Mouse (Mus musculus): ENCODE results near the gene Ltbp3. TPM values are rescaled to one million over a fixed set of nuclear protein-coding genes. Genes with fewer than 3 reads are reported as not detected.

The Ltbp3 gene
- polyA plus RNA-seq, 1 experiment from 2014 or later: 4.1 TPM

DNA sequence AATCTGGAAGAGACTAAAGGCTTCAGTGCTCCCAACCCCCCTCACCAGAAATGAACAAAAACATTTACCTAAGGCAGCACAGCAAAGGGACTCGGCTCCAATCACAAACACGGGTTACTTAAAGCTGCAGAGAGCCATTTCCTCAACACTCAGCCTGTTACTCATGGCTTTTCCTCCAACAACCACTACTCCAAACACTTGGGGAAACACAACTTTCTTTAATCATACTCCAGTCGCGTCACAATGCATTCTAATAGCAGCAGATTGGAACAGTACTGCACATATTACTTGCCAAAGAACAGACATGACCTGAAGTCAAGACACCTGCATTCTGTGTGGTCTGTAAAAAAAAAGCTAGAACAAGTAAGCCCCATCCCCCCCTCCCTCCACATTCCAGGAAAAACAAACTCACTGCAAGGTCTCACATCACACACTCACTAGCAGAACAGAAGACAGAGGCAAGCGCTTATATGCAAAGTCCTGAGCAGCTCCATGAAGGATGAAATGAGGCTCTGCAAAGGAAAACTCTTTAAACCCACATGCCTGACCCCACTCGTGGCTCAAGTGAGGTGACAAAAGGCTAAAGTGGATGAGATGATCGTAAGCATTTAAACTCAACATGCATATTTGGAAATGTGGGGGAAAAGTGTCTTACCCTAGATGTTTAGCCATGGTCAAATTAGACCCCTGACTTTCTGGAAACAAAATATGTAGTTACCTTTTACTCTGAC lies 56.8 kb downstream of the Ltbp3 start:
- Histone ChIP-seq H3K4me2 (peak overlapping the region; percentile 95), H3K36me3 (ENCODE audit: control insufficient read depth, insufficient read depth, low read length) (peaks cover 31% of the 10 kb centered on the region), H3K27me3 (replicated peaks; ENCODE audit: control insufficient read depth, insufficient read depth, low read length) (no peaks in the 10 kb centered on the region), H3K27ac (ENCODE audit: low read depth, low read length) (peak overlapping the region; percentile 80), H3K9ac (ENCODE audit: low read depth, low read length) (peak overlapping the region; percentile 64), H3K4me1 (replicated peaks; ENCODE audit: control insufficient read depth, insufficient read depth, low read length) (peaks cover 35% of the 10 kb centered on the region), H3K9me3 (ENCODE audit: control insufficient read depth, low read length) (no peaks in the 10 kb centered on the region), H3K4me3 (ENCODE audit: low read depth, low read length) (peak overlapping the region; percentile 89)
- WGBS: 39% methylated on average over 7 of the region's 7 CpGs
- no peak for ATAC-seq (replicated peaks; ENCODE audit: low FRiP score)
- no peak for DNase-seq (ENCODE audit: low spot score)

GRCm38 (mm10) chr19:5798700-5799479 lies 58.2 kb downstream of the Ltbp3 start:
- Histone ChIP-seq H3K27ac (ENCODE audit: low read depth, low read length) (peak overlapping the region; percentile 80), H3K27me3 (replicated peaks; ENCODE audit: control insufficient read depth, insufficient read depth, low read length) (no peaks in the 10 kb centered on the region), H3K9ac (ENCODE audit: low read depth, low read length) (peak overlapping the region; percentile 71), H3K36me3 (ENCODE audit: control insufficient read depth, insufficient read depth, low read length) (peaks cover 31% of the 10 kb centered on the region), H3K9me3 (ENCODE audit: control insufficient read depth, low read length) (no peaks in the 10 kb centered on the region), H3K4me1 (replicated peaks; ENCODE audit: control insufficient read depth, insufficient read depth, low read length) (peaks cover 37% of the 10 kb centered on the region), H3K4me2 (peak overlapping the region; percentile 95), H3K4me3 (ENCODE audit: low read depth, low read length) (peak overlapping the region; percentile 89)
- WGBS: 7% methylated on average over 7 of the region's 7 CpGs
- DNase-seq (ENCODE audit: low spot score) (no peak), ATAC-seq (replicated peaks; ENCODE audit: low FRiP score) (peak; percentile 32)

- Histone ChIP-seq H3K9ac (ENCODE audit: low read depth, low read length) (peak overlapping the region; percentile 95), H3K4me1 (replicated peaks; ENCODE audit: control insufficient read depth, insufficient read depth, low read length) (peaks cover 40% of the 10 kb centered on the region), H3K27me3 (replicated peaks; ENCODE audit: control insufficient read depth, insufficient read depth, low read length) (no peaks in the 10 kb centered on the region), H3K4me3 (ENCODE audit: low read depth, low read length) (peak overlapping the region; percentile 89), H3K36me3 (ENCODE audit: control insufficient read depth, insufficient read depth, low read length) (peaks cover 31% of the 10 kb centered on the region), H3K27ac (ENCODE audit: low read depth, low read length) (peak overlapping the region; percentile 99), H3K9me3 (ENCODE audit: control insufficient read depth, low read length) (no peaks in the 10 kb centered on the region), H3K4me2 (peak overlapping the region; percentile 95)
- DNase-seq (ENCODE audit: low spot score) (no peak), ATAC-seq (replicated peaks; ENCODE audit: low FRiP score) (no peak)
- under 1% methylated on average over 10 of the region's 10 CpGs for WGBS
These were observed 59.1 kb downstream of the Ltbp3 start for GRCm38 (mm10) chr19:5799566-5800349.

DNA sequence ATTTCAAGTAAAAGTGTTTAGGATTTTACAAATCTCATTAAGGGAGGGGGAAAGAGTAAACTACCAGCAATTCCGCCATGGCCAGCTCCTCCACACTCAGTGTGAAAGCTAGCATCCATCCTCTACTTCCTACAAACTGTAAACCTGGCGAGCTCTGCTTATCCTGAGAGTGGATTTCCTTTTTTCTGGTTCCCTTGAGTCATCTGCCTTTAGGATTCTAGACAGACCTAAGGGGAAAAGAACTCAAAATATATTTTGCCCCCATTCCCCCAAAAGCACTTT lies 59.6 kb downstream of the Ltbp3 start:
- H3K4me3 ChIP-seq (ENCODE audit: low read depth, low read length): peak overlapping the region; percentile 89
- H3K4me1 ChIP-seq (replicated peaks; ENCODE audit: control insufficient read depth, insufficient read depth, low read length): peaks cover 41% of the 10 kb centered on the region
- peak overlapping the region; percentile 99 for H3K27ac ChIP-seq (ENCODE audit: low read depth, low read length)
- H3K9ac ChIP-seq (ENCODE audit: low read depth, low read length): peak overlapping the region; percentile 95
- no peak for ATAC-seq (replicated peaks; ENCODE audit: low FRiP score)
- peaks cover 31% of the 10 kb centered on the region for H3K36me3 ChIP-seq (ENCODE audit: control insufficient read depth, insufficient read depth, low read length)
- H3K27me3 ChIP-seq (replicated peaks; ENCODE audit: control insufficient read depth, insufficient read depth, low read length): no peaks in the 10 kb centered on the region
- no peak for DNase-seq (ENCODE audit: low spot score)
- H3K9me3 ChIP-seq (ENCODE audit: control insufficient read depth, low read length): no peaks in the 10 kb centered on the region
- H3K4me2 ChIP-seq: peak overlapping the region; percentile 95
- 0% methylated on average over 2 of the region's 2 CpGs for WGBS

DNA sequence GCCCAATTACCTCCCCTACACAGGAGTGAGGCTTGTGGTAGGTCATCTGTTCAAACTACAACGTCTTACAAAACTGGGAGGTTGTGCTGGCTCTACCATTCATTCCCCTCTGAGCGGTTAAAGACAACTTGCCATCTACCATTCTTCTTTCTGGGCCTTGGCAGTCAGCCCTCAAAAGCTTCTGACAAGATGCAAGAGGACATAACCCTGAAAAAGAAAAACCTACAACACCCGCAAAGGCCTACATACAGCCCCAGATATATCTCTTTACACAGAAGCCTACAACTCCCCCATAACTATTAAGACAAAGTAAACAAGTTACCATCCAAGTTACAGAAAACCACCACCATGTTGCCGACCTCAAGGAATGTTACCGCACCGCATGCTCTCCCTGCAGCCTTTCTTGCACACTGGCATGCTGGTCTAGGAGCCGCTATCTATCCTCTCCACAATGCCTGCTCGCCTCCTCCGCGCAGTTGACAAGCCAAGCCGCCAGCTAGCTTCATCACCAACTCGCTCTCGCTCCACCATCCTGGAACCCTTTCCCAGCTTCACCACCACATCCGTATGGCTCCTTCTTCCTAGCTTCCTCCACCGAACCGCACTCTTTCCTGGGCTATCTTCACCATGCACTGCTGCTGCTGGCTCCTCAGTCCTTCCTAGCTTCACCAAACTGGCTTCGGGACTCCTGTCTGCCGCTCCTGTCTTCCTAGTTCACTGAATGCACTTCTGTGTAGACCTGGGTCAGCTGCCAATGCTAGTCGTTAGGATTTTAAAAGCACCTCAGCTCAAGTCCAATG lies 60.1 kb downstream of the Ltbp3 start:
- 0% methylated on average over 19 of the region's 19 CpGs for WGBS

GRCm38 (mm10) chr19:5801432-5801964 lies 60.8 kb downstream of the Ltbp3 start:
- no peaks in the 10 kb centered on the region for H3K9me3 ChIP-seq (ENCODE audit: control insufficient read depth, low read length)
- H3K4me3 ChIP-seq (ENCODE audit: low read depth, low read length): peak overlapping the region; percentile 89
- 7% methylated on average over 3 of the region's 3 CpGs for WGBS
- peaks cover 20% of the 10 kb centered on the region for H3K36me3 ChIP-seq (ENCODE audit: control insufficient read depth, insufficient read depth, low read length)
- peak overlapping the region; percentile 95 for H3K9ac ChIP-seq (ENCODE audit: low read depth, low read length)
- peaks cover 41% of the 10 kb centered on the region for H3K4me1 ChIP-seq (replicated peaks; ENCODE audit: control insufficient read depth, insufficient read depth, low read length)
- peak overlapping the region; percentile 95 for H3K4me2 ChIP-seq
- H3K27me3 ChIP-seq (replicated peaks; ENCODE audit: control insufficient read depth, insufficient read depth, low read length): no peaks in the 10 kb centered on the region
- H3K27ac ChIP-seq (ENCODE audit: low read depth, low read length): peak overlapping the region; percentile 99
- ATAC-seq (replicated peaks; ENCODE audit: low FRiP score) (no peak), DNase-seq (ENCODE audit: low spot score) (no peak)

More for the DNA sequence above, 60.1 kb downstream of the Ltbp3 start:
- no peak for ATAC-seq (replicated peaks; ENCODE audit: low FRiP score)
- H3K4me1 ChIP-seq (replicated peaks; ENCODE audit: control insufficient read depth, insufficient read depth, low read length): peaks cover 40% of the 10 kb centered on the region
- peaks cover 26% of the 10 kb centered on the region for H3K36me3 ChIP-seq (ENCODE audit: control insufficient read depth, insufficient read depth, low read length)
- H3K9ac ChIP-seq (ENCODE audit: low read depth, low read length): peak overlapping the region; percentile 95
- peak overlapping the region; percentile 89 for H3K4me3 ChIP-seq (ENCODE audit: low read depth, low read length)
- no peak for DNase-seq (ENCODE audit: low spot score)
- H3K27ac ChIP-seq (ENCODE audit: low read depth, low read length): peak overlapping the region; percentile 99
- H3K4me2 ChIP-seq: peak overlapping the region; percentile 95
- no peaks in the 10 kb centered on the region for H3K27me3 ChIP-seq (replicated peaks; ENCODE audit: control insufficient read depth, insufficient read depth, low read length)
- H3K9me3 ChIP-seq (ENCODE audit: control insufficient read depth, low read length): no peaks in the 10 kb centered on the region

DNA sequence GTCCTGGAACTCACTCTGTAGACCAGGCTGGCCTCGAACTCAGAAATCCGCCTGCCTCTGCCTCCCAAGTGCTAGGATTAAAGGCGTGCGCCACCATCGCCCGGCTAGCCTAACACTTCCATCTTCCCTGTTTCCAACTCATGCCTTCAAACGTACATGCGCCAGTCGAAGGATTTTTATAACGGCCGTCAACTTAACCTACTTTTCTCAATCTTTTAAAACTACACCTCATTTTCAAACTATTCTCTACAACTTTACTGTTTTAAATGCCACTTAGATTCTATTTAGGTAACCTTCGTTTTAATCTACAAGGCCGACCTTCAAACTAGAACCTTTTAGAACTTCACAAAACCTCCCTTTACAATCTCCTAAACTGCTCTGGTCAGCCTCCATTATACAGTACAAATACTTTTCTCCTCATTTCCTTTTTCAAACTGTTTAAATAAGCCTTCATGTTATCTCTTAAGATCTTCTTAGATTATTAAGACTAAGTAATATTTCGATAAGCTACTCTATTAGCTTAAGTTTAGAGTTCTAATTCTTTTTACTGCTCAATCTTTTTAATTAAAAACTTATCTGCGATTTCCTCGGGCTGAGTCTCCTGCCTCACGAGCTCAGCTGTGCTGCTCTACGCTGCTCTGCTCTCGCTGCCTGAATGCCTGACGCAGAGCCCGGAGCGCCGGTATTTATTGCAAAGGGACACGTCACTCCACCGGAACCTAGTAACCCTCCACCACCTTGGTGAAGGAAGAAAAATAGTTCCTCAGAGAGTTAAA lies 61.5 kb downstream of the Ltbp3 start:
- peak overlapping the region; percentile 99 for H3K27ac ChIP-seq (ENCODE audit: low read depth, low read length)
- peak overlapping the region; percentile 95 for H3K9ac ChIP-seq (ENCODE audit: low read depth, low read length)
- no peaks in the 10 kb centered on the region for H3K27me3 ChIP-seq (replicated peaks; ENCODE audit: control insufficient read depth, insufficient read depth, low read length)
- WGBS: under 1% methylated on average over 25 of the region's 25 CpGs
- peaks cover 13% of the 10 kb centered on the region for H3K36me3 ChIP-seq (ENCODE audit: control insufficient read depth, insufficient read depth, low read length)
- H3K4me3 ChIP-seq (ENCODE audit: low read depth, low read length): peak overlapping the region; percentile 89
- DNase-seq (ENCODE audit: low spot score): peak; percentile 95
- H3K4me2 ChIP-seq: peak overlapping the region; percentile 95
- H3K4me1 ChIP-seq (replicated peaks; ENCODE audit: control insufficient read depth, insufficient read depth, low read length): peaks cover 41% of the 10 kb centered on the region
- ATAC-seq (replicated peaks; ENCODE audit: low FRiP score): no peak; the same call in 1 of the 2 replicates
- H3K9me3 ChIP-seq (ENCODE audit: control insufficient read depth, low read length): no peaks in the 10 kb centered on the region
